Mouse (Mus musculus): ENCODE measurements around the gene Ckap2.

GRCm38 (mm10) chr8:22199481-22199880 is 13.9 kb upstream of the Ckap2 start:
- TF ChIP-seq CTCF (IDR thresholded peaks at IDR 0.05; ENCODE audit: low read depth, low read length), result peak; percentile 35
- TF ChIP-seq POLR2A (IDR thresholded peaks at IDR 0.05; ENCODE audit: insufficient read depth, low read length), result no peak

All from ES-Bruce4 (cell line).